8 mouse cellular contexts compared by ENCODE assay signal in genomic region chr11:76060906-76061305, GRCm38 (mm10).
"Had no signal": no experiment of that assay in that cellular context is flagged by ENCODE, and none has a peak within 500 bp of the region (broad histone marks: within the 10 kb centered on the region; RNA-seq: fewer than 3 reads in every experiment).

No protein-coding gene starts in this region.

- H3K4me3 ChIP-seq: liver, embryonic 15.5 days; midbrain, embryonic 12.5 days had no signal

- H3K4me1 ChIP-seq: liver, embryonic 15.5 days; midbrain, embryonic 12.5 days had no signal

- DNase-seq: kidney, adult 9 months; left cerebral cortex, postnatal 4 days; lung, postnatal 14 days had no signal

- H3K4me2 ChIP-seq: liver, embryonic 11.5 days; liver, embryonic 15.5 days; midbrain, embryonic 12.5 days had no signal

- H3K27me3 ChIP-seq: liver, embryonic 15.5 days; midbrain, embryonic 12.5 days had no signal

- H3K27ac ChIP-seq: liver, embryonic 15.5 days; midbrain, embryonic 12.5 days had no signal

- H3K36me3 ChIP-seq: liver, embryonic 15.5 days had no signal

- H3K9ac ChIP-seq: liver, embryonic 15.5 days; midbrain, embryonic 12.5 days had no signal

- H3K9me3 ChIP-seq: liver, embryonic 15.5 days; midbrain, embryonic 12.5 days had no signal

- ATAC-seq: intestine, embryonic 16.5 days; midbrain, embryonic 16.5 days had no signal
